Mouse (Mus musculus): Measurements from ENCODE around the gene Thbd. TPM values are rescaled to one million over a fixed set of nuclear protein-coding genes. Genes with fewer than 3 reads are reported as not detected.

Thbd gene
- polyA plus RNA-seq, 1 experiment from 2014 or later = 33.7 TPM

- Histone ChIP-seq H3K9ac (ENCODE audit: low read length) (no peak overlapping the region), H3K9me3 (replicated peaks; ENCODE audit: control insufficient read depth, low read length) (no peaks in the 10 kb centered on the region), H3K4me3 (replicated peaks; ENCODE audit: low read length) (no peak overlapping the region), H3K4me1 (ENCODE audit: control insufficient read depth, insufficient read depth, low read length) (no peaks in the 10 kb centered on the region), H3K27ac (ENCODE audit: low read length) (no peak overlapping the region), H3K27me3 (ENCODE audit: control insufficient read depth, insufficient read depth, low read length) (no peaks in the 10 kb centered on the region), H3K36me3 (ENCODE audit: control insufficient read depth, insufficient read depth, low read length) (no peaks in the 10 kb centered on the region), H3K4me2 (ENCODE audit: low read depth, low read length) (no peak overlapping the region)
- no peak for ATAC-seq (ENCODE audit: insufficient read depth, low FRiP score)
Measured at GRCm38 (mm10) chr2:148429001-148429505, 21.1 kb upstream of the Thbd start.

GRCm38 (mm10) chr2:148428523-148428922, 20.5 kb upstream of the Thbd start:
- WGBS = 77% methylated on average over 3 of the region's 3 CpGs
- Histone ChIP-seq H3K4me2 (ENCODE audit: low read depth, low read length) (no peak overlapping the region), H3K4me1 (ENCODE audit: control insufficient read depth, insufficient read depth, low read length) (no peaks in the 10 kb centered on the region), H3K27ac (ENCODE audit: low read length) (no peak overlapping the region), H3K9me3 (replicated peaks; ENCODE audit: control insufficient read depth, low read length) (no peaks in the 10 kb centered on the region), H3K27me3 (ENCODE audit: control insufficient read depth, insufficient read depth, low read length) (no peaks in the 10 kb centered on the region), H3K36me3 (ENCODE audit: control insufficient read depth, insufficient read depth, low read length) (no peaks in the 10 kb centered on the region), H3K9ac (ENCODE audit: low read length) (no peak overlapping the region), H3K4me3 (replicated peaks; ENCODE audit: low read length) (no peak overlapping the region)
- no peak for ATAC-seq (ENCODE audit: insufficient read depth, low FRiP score)

DNA sequence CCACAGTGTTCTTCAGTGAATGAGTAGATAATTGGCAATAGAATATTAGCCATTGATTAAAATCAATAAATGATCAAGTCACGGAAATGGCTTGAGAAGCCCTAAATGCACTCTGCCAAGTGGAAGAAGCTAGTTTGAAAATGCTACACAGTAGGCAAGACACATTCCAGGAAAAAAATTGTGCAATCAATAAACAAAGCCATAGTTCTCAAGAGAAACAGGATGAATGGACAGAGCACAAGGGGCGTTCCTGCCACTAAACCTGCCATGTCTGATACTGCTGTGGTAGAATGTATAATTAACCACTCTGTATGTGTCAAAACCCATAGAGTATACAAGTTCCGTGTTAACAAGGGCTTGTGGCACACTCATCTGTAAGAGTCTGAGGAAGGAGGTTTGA, 19.6 kb upstream of the Thbd start:
- Histone ChIP-seq H3K9me3 (replicated peaks; ENCODE audit: control insufficient read depth, low read length) (no peaks in the 10 kb centered on the region), H3K4me3 (replicated peaks; ENCODE audit: low read length) (no peak overlapping the region), H3K27ac (ENCODE audit: low read length) (no peak overlapping the region), H3K4me1 (ENCODE audit: control insufficient read depth, insufficient read depth, low read length) (no peaks in the 10 kb centered on the region), H3K4me2 (ENCODE audit: low read depth, low read length) (no peak overlapping the region), H3K27me3 (ENCODE audit: control insufficient read depth, insufficient read depth, low read length) (no peaks in the 10 kb centered on the region), H3K36me3 (ENCODE audit: control insufficient read depth, insufficient read depth, low read length) (no peaks in the 10 kb centered on the region), H3K9ac (ENCODE audit: low read length) (no peak overlapping the region)
- 77% methylated on average over 3 of the region's 3 CpGs for WGBS
- no peak for ATAC-seq (ENCODE audit: insufficient read depth, low FRiP score)

- WGBS = 77% methylated on average over 5 of the region's 5 CpGs
- H3K4me2 ChIP-seq (ENCODE audit: low read depth, low read length) = no peak overlapping the region
- no peak overlapping the region for H3K4me3 ChIP-seq (replicated peaks; ENCODE audit: low read length)
- H3K27me3 ChIP-seq (ENCODE audit: control insufficient read depth, insufficient read depth, low read length) = no peaks in the 10 kb centered on the region
- H3K4me1 ChIP-seq (ENCODE audit: control insufficient read depth, insufficient read depth, low read length) = peaks cover 8% of the 10 kb centered on the region
- no peak for ATAC-seq (ENCODE audit: insufficient read depth, low FRiP score)
- no peaks in the 10 kb centered on the region for H3K9me3 ChIP-seq (replicated peaks; ENCODE audit: control insufficient read depth, low read length)
- H3K27ac ChIP-seq (ENCODE audit: low read length) = no peak overlapping the region
- H3K36me3 ChIP-seq (ENCODE audit: control insufficient read depth, insufficient read depth, low read length) = no peaks in the 10 kb centered on the region
- H3K9ac ChIP-seq (ENCODE audit: low read length) = no peak overlapping the region
Measured at GRCm38 (mm10) chr2:148425709-148426382, 17.9 kb upstream of the Thbd start.

DNA sequence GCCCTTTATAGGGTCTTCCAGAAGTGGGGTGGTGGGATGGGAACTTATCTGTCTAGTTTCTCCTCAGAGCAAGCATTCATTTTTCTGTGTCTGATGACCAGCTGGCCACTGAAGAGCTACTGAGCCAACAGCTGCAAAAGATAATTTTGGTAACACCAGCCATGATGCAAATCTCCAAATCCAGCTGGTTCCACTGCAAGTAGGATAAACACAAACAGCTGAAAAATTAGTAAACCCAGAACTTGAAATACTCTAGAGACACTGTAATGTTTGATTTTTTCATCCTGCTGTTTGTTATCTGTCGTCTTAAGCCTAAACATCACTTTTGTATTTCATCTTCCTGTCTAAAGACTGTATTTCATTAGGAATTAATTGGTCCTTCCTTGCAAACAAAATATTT, 13.7 kb upstream of the Thbd start:
- WGBS = 44% methylated on average over 1 of the region's 1 CpGs
- Histone ChIP-seq H3K9me3 (replicated peaks; ENCODE audit: control insufficient read depth, low read length) (no peaks in the 10 kb centered on the region), H3K4me1 (ENCODE audit: control insufficient read depth, insufficient read depth, low read length) (peaks cover 13% of the 10 kb centered on the region), H3K27me3 (ENCODE audit: control insufficient read depth, insufficient read depth, low read length) (no peaks in the 10 kb centered on the region), H3K27ac (ENCODE audit: low read length) (no peak overlapping the region), H3K4me3 (replicated peaks; ENCODE audit: low read length) (no peak overlapping the region), H3K9ac (ENCODE audit: low read length) (no peak overlapping the region), H3K4me2 (ENCODE audit: low read depth, low read length) (no peak overlapping the region), H3K36me3 (ENCODE audit: control insufficient read depth, insufficient read depth, low read length) (no peaks in the 10 kb centered on the region)
- 0 out of 2 replicates have a peak, but pooled peaks have one; percentile 21 for ATAC-seq (ENCODE audit: insufficient read depth, low FRiP score)

DNA sequence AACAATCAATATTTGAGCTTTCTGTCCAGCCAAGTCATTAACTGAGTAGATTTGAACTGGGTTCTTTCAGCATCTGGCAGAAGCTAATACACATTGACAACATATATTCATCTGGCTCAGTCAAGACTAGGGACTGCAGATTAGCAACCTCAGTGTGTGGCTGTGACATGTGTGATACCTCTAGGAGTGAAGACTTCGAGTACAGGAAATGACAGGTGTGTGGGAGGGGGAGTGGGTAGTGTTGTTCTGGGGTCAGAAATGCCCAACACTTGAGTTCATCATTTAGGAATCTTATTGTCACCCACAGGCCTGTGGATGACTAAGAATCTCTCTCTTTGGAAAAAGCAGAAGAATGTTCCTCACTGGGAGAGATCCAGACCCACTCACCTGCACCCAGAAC, 13.1 kb upstream of the Thbd start:
- no peak overlapping the region for H3K4me3 ChIP-seq (replicated peaks; ENCODE audit: low read length)
- H3K9ac ChIP-seq (ENCODE audit: low read length) = no peak overlapping the region
- 40% methylated on average over 1 of the region's 1 CpGs for WGBS
- 0 out of 2 replicates have a peak overlapping the region, but pooled peaks have one; percentile 7 for H3K27ac ChIP-seq (ENCODE audit: low read length)
- H3K9me3 ChIP-seq (replicated peaks; ENCODE audit: control insufficient read depth, low read length) = no peaks in the 10 kb centered on the region
- ATAC-seq (ENCODE audit: insufficient read depth, low FRiP score) = no peak
- no peaks in the 10 kb centered on the region for H3K27me3 ChIP-seq (ENCODE audit: control insufficient read depth, insufficient read depth, low read length)
- H3K4me1 ChIP-seq (ENCODE audit: control insufficient read depth, insufficient read depth, low read length) = peaks cover 13% of the 10 kb centered on the region
- no peak overlapping the region for H3K4me2 ChIP-seq (ENCODE audit: low read depth, low read length)
- no peaks in the 10 kb centered on the region for H3K36me3 ChIP-seq (ENCODE audit: control insufficient read depth, insufficient read depth, low read length)

DNA sequence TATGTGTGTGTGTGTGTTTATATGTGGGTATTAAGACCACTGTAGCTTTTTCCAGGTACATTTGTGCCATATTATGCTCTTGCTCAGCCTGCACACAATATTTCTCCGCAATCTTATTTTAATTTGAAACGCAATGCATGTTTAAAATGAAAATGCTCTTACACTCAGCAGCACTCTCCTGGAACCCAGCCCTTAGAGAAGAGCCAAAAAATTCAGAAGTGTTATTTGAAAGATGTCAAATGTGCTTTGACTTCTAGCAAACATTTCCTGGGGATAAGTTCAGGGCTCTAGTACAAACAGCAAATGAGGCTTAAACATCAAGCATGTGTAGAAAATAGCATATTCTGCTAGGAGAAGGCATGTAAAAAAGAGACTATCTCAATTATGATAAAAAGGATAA, 11.8 kb upstream of the Thbd start:
- H3K36me3 ChIP-seq (ENCODE audit: control insufficient read depth, insufficient read depth, low read length) = no peaks in the 10 kb centered on the region
- no peak overlapping the region for H3K4me3 ChIP-seq (replicated peaks; ENCODE audit: low read length)
- H3K4me2 ChIP-seq (ENCODE audit: low read depth, low read length) = no peak overlapping the region
- ATAC-seq (ENCODE audit: insufficient read depth, low FRiP score) = no peak
- H3K4me1 ChIP-seq (ENCODE audit: control insufficient read depth, insufficient read depth, low read length) = peaks cover 13% of the 10 kb centered on the region
- peak overlapping the region; percentile 33; the same call in 1 of the 2 replicates for H3K27ac ChIP-seq (ENCODE audit: low read length)
- H3K9me3 ChIP-seq (replicated peaks; ENCODE audit: control insufficient read depth, low read length) = no peaks in the 10 kb centered on the region
- WGBS = 51% methylated on average over 2 of the region's 2 CpGs
- no peaks in the 10 kb centered on the region for H3K27me3 ChIP-seq (ENCODE audit: control insufficient read depth, insufficient read depth, low read length)
- no peak overlapping the region for H3K9ac ChIP-seq (ENCODE audit: low read length)

GRCm38 (mm10) chr2:148419151-148419550, 11.2 kb upstream of the Thbd start:
- no peak overlapping the region for H3K4me3 ChIP-seq (replicated peaks; ENCODE audit: low read length)
- H3K36me3 ChIP-seq (ENCODE audit: control insufficient read depth, insufficient read depth, low read length) = no peaks in the 10 kb centered on the region
- no peaks in the 10 kb centered on the region for H3K9me3 ChIP-seq (replicated peaks; ENCODE audit: control insufficient read depth, low read length)
- H3K4me2 ChIP-seq (ENCODE audit: low read depth, low read length) = no peak overlapping the region
- peaks cover 13% of the 10 kb centered on the region for H3K4me1 ChIP-seq (ENCODE audit: control insufficient read depth, insufficient read depth, low read length)
- no peak for ATAC-seq (ENCODE audit: insufficient read depth, low FRiP score)
- no peak overlapping the region for H3K9ac ChIP-seq (ENCODE audit: low read length)
- H3K27me3 ChIP-seq (ENCODE audit: control insufficient read depth, insufficient read depth, low read length) = no peaks in the 10 kb centered on the region
- 42% methylated on average over 3 of the region's 3 CpGs for WGBS
- H3K27ac ChIP-seq (ENCODE audit: low read length) = no peak overlapping the region

DNA sequence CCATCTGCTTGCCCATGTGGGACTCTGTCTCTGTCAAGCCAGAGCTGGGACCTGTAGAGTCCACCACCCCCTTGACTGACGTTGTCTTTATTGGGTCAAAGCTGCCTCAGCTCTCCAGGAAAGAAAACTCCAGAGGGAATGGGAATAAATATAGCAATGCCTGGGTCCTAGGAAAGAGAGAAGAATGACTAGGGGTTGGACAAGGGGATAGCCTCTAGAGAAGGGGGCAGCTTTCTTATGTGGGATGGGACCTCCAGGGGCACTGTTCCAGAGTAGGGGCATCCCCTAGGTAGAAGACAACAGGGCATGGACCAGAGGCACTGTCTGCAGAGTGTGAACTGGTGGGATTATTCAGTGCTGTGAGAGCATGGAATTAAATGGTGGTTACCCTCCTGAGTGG, 1.8 kb upstream of the Thbd start:
- Histone ChIP-seq H3K9me3 (replicated peaks; ENCODE audit: control insufficient read depth, low read length) (no peaks in the 10 kb centered on the region), H3K27ac (ENCODE audit: low read length) (no peak overlapping the region), H3K36me3 (ENCODE audit: control insufficient read depth, insufficient read depth, low read length) (no peaks in the 10 kb centered on the region), H3K4me2 (ENCODE audit: low read depth, low read length) (no peak overlapping the region), H3K4me3 (replicated peaks; ENCODE audit: low read length) (no peak overlapping the region), H3K27me3 (ENCODE audit: control insufficient read depth, insufficient read depth, low read length) (peaks cover 11% of the 10 kb centered on the region), H3K9ac (ENCODE audit: low read length) (no peak overlapping the region), H3K4me1 (ENCODE audit: control insufficient read depth, insufficient read depth, low read length) (peaks cover 6% of the 10 kb centered on the region)
- WGBS = 82% methylated on average over 1 of the region's 1 CpGs
- ATAC-seq (ENCODE audit: insufficient read depth, low FRiP score) = no peak

Measured in stomach, embryonic 16.5 days (tissue).